Mouse (Mus musculus) erythroblast, embryonic 14.5 days (primary cell): ENCODE measurements around the gene Akr7a5.

Experiments
- GATA1 ChIP-seq: IDR thresholded peaks from 2 replicates; pipeline ENCODE4 v1.6.1; 2012; ENCODE audit warnings: low read length, inconsistent platforms, mixed read lengths
- TAL1 ChIP-seq: IDR thresholded peaks from 3 replicates; pipeline ENCODE4 v1.6.1; 2012; ENCODE audit warnings: low read length, inconsistent platforms, mixed read lengths

GRCm38 (mm10) chr4:139292038-139292437 lies 18.5 kb upstream of the Akr7a5 start:
- TF ChIP-seq TAL1 (no peak), GATA1 (no peak)
